Mouse (Mus musculus): ENCODE data around the gene Rab5b.

GRCm38 (mm10) chr10:128702328-128703007 lies 6.4 kb upstream of the Rab5b start:
- TF ChIP-seq CTCF (IDR thresholded peaks at IDR 0.05; ENCODE audit: extremely low read depth, insufficient read length, insufficient replicate concordance, low read depth, low read length) (no peak), POLR2A (IDR thresholded peaks at IDR 0.05; ENCODE audit: low read depth, low read length) (no peak)

All from small intestine, adult 2 months (tissue).